8 mouse cellular contexts compared by ENCODE assay signal in the genomic region with DNA sequence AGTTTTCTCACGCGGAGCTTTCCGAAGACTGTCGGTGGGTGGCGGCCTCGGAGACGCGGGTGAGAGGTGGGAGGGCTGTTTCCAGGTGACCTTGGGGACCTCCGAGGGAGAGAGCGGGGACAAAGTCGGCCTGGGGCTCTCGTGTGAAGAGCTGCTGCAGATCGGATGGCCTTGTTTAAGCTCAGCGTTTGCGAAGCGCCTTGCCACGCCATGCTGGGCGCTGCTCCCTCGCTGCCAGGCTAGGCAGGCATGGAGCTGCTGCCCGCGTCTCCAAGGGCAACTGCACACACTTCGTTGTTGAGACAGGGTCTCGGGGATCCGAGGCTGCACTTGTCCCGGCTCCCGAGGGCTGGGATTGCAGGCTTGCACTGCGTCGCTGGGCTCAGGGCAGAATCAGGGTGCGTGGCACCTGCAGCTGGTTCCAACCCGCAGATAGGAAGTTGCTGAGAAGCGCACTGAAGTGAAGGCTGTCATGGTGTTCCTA. TPM values are rescaled to one million over a fixed set of nuclear protein-coding genes. Genes with fewer than 3 reads are reported as not detected.
DNase-seq lines count a peak whose midpoint lies in the region; ATAC-seq and TF ChIP-seq lines count a peak whose summit lies in the region.

Gene Mrpl47 (minus strand): TSS at position 434 of the 484 bp plus-strand sequence.

- ATAC-seq in forebrain, embryonic 11.5 days (replicated peaks; ENCODE audit: low FRiP score) = peak; percentile 67
- ATAC-seq in liver, embryonic 12.5 days = peak; percentile 46
- ATAC-seq in stomach, postnatal 0 days (ENCODE audit: low FRiP score, low TSS enrichment) = peak; percentile 49; the same call in 1 of the 2 replicates

- WGBS in kidney, adult 2 months = under 1% methylated on average over 31 of the region's 31 CpGs
- 1% methylated on average over 31 of the region's 31 CpGs for WGBS in forebrain, embryonic 11.5 days
- WGBS in hindbrain, embryonic 10.5 days = under 1% methylated on average over 31 of the region's 31 CpGs
- under 1% methylated on average over 31 of the region's 31 CpGs for WGBS in liver, embryonic 12.5 days (ENCODE audit: insufficient replicate concordance)
- 1% methylated on average over 31 of the region's 31 CpGs for WGBS in stomach, postnatal 0 days

- peak within 1 kb of the TSS; percentile 82 for H3K4me3 ChIP-seq in kidney, adult 2 months (ENCODE audit: insufficient read depth, low read depth, low read length)
- peak within 1 kb of the TSS; percentile 86 to 97 for H3K4me3 ChIP-seq in MEL (ENCODE audit: control insufficient read depth in 1 of 2, insufficient read depth in 1 of 2, low read depth in 2 of 2, low read length in 2 of 2)
- peak within 1 kb of the TSS; percentile 84 for H3K4me3 ChIP-seq in forebrain, embryonic 11.5 days (ENCODE audit: low read depth, low read length)
- peak within 1 kb of the TSS; percentile 76 for H3K4me3 ChIP-seq in hindbrain, embryonic 10.5 days
- H3K4me3 ChIP-seq in liver, embryonic 12.5 days = peak within 1 kb of the TSS; percentile 95
- peak within 1 kb of the TSS; percentile 89 for H3K4me3 ChIP-seq in stomach, postnatal 0 days (ENCODE audit: low read depth, low read length)

- H3K36me3 ChIP-seq in kidney, adult 2 months (ENCODE audit: control insufficient read depth, insufficient read depth, low read length) = no peaks in the 10 kb centered on the region
- H3K36me3 ChIP-seq in MEL (ENCODE audit: control insufficient read depth in 1 of 2, insufficient read depth in 2 of 2, low read length in 2 of 2) = peaks cover 9 to 16% of the 10 kb centered on the region in 2 experiments
- H3K36me3 ChIP-seq in forebrain, embryonic 11.5 days (ENCODE audit: control insufficient read depth, insufficient read depth, low read length) = no peaks in the 10 kb centered on the region
- H3K36me3 ChIP-seq in hindbrain, embryonic 10.5 days = peaks cover 41% of the 10 kb centered on the region
- H3K36me3 ChIP-seq in liver, embryonic 12.5 days = peaks cover 49% of the 10 kb centered on the region
- 0 out of 2 replicates have a peak, but pooled peaks cover 8% of the 10 kb centered on the region for H3K36me3 ChIP-seq in stomach, postnatal 0 days (ENCODE audit: control insufficient read depth, insufficient read depth, low read length)

- H3K9ac ChIP-seq in MEL (ENCODE audit: control insufficient read depth, low read depth, low read length, poor library complexity, severe bottlenecking) = peak within 1 kb of the TSS; percentile 90
- H3K9ac ChIP-seq in forebrain, embryonic 11.5 days (ENCODE audit: low read length) = peak within 1 kb of the TSS; percentile 88
- H3K9ac ChIP-seq in liver, embryonic 12.5 days = peak within 1 kb of the TSS; percentile 91
- peak within 1 kb of the TSS; percentile 77 for H3K9ac ChIP-seq in stomach, postnatal 0 days (ENCODE audit: low read length)

- H3K27ac ChIP-seq in kidney, adult 2 months (ENCODE audit: insufficient read depth, low read depth, low read length) = peak within 1 kb of the TSS; percentile 82
- H3K27ac ChIP-seq in MEL (ENCODE audit: control insufficient read depth, low read depth, low read length) = peak within 1 kb of the TSS; percentile 85
- H3K27ac ChIP-seq in forebrain, embryonic 11.5 days (ENCODE audit: low read depth, low read length) = 0 out of 2 replicates have a peak within 1 kb of the TSS, but pooled peaks have one; percentile 37
- peak within 1 kb of the TSS; percentile 88 for H3K27ac ChIP-seq in hindbrain, embryonic 10.5 days
- H3K27ac ChIP-seq in liver, embryonic 12.5 days = peak within 1 kb of the TSS; percentile 84
- peak within 1 kb of the TSS; percentile 83 for H3K27ac ChIP-seq in stomach, postnatal 0 days (replicated peaks)

- no peaks in the 10 kb centered on the region for H3K9me3 ChIP-seq in MEL (replicated peaks; ENCODE audit: insufficient read depth, low read length)
- no peaks in the 10 kb centered on the region for H3K9me3 ChIP-seq in forebrain, embryonic 11.5 days (ENCODE audit: control insufficient read depth, low read length)
- no peaks in the 10 kb centered on the region for H3K9me3 ChIP-seq in hindbrain, embryonic 10.5 days
- H3K9me3 ChIP-seq in liver, embryonic 12.5 days (replicated peaks) = no peaks in the 10 kb centered on the region
- H3K9me3 ChIP-seq in stomach, postnatal 0 days (ENCODE audit: control insufficient read depth, low read length) = no peaks in the 10 kb centered on the region

- DNase-seq in kidney, adult 2 months = no peak
- no peak for DNase-seq in kidney, postnatal 36 days
- DNase-seq in MEL (ENCODE audit: low read depth, low spot score) = peak; percentile 62
- DNase-seq in forebrain, embryonic 11.5 days (ENCODE audit: low spot score) = no peak
- no peak for DNase-seq in hindbrain, embryonic 10.5 days (ENCODE audit: low spot score)
- DNase-seq in stomach, postnatal 0 days (ENCODE audit: low spot score) = no peak
- DNase-seq in spleen, postnatal 36 days (ENCODE audit: low spot score in 2 of 2) = no peak

- no peak for TF ChIP-seq POLR2A in kidney, adult 2 months (IDR thresholded peaks at IDR 0.05; ENCODE audit: low read depth, low read length)
- TF ChIP-seq POLR2A in MEL (IDR thresholded peaks at IDR 0.05; ENCODE audit: control insufficient read depth in 1 of 2, insufficient read depth in 1 of 2, low read depth in 1 of 2, low read length in 2 of 2, poor library complexity in 1 of 2) = no peak; a peak in 1 of 4 replicates

- no peak for TF ChIP-seq RAD21 in MEL (IDR thresholded peaks at IDR 0.05; ENCODE audit: low read depth, low read length)

- no peaks in the 10 kb centered on the region for H3K27me3 ChIP-seq in kidney, adult 2 months (replicated peaks; ENCODE audit: control insufficient read depth, insufficient read depth, low read length)
- no peaks in the 10 kb centered on the region for H3K27me3 ChIP-seq in MEL (ENCODE audit: control insufficient read depth in 1 of 2, insufficient read depth in 2 of 2, low read length in 2 of 2)
- H3K27me3 ChIP-seq in forebrain, embryonic 11.5 days (ENCODE audit: control insufficient read depth, insufficient read depth, low read length) = no peaks in the 10 kb centered on the region
- no peaks in the 10 kb centered on the region for H3K27me3 ChIP-seq in hindbrain, embryonic 10.5 days (ENCODE audit: insufficient read depth, poor library complexity, severe bottlenecking)
- no peaks in the 10 kb centered on the region for H3K27me3 ChIP-seq in liver, embryonic 12.5 days (replicated peaks)
- H3K27me3 ChIP-seq in stomach, postnatal 0 days (ENCODE audit: control insufficient read depth, insufficient read depth, low read length) = no peaks in the 10 kb centered on the region

- TF ChIP-seq CTCF in kidney, adult 2 months (conservative IDR thresholded peaks at IDR 0.05; ENCODE audit: insufficient read depth, insufficient read length, low read depth, low read length) = no peak
- no peak for TF ChIP-seq CTCF in MEL (IDR thresholded peaks at IDR 0.05 in 2 of 3, conservative IDR thresholded peaks at IDR 0.05 in 1 of 3; ENCODE audit: control insufficient read depth in 1 of 3, insufficient read depth in 1 of 3, low read depth in 2 of 3, low read length in 3 of 3, poor library complexity in 1 of 3, severe bottlenecking in 1 of 3)
- no peak; the same call in 1 of the 2 replicates for TF ChIP-seq CTCF in stomach, postnatal 0 days (IDR thresholded peaks at IDR 0.05; ENCODE audit: low read depth)

- TF ChIP-seq EP300 in MEL (IDR thresholded peaks at IDR 0.05; ENCODE audit: low read depth in 1 of 2, low read length in 2 of 2) = no peak
- no peak for TF ChIP-seq EP300 in stomach, postnatal 0 days (optimal IDR thresholded peaks at IDR 0.05)

- peaks cover 44% of the 10 kb centered on the region for H3K79me2 ChIP-seq in MEL (ENCODE audit: control insufficient read depth, insufficient read depth, low read length, poor library complexity)

- peak within 1 kb of the TSS; percentile 68 for H3K4me2 ChIP-seq in forebrain, embryonic 11.5 days (ENCODE audit: low read depth, low read length, severe bottlenecking)
- peak within 1 kb of the TSS; percentile 84 for H3K4me2 ChIP-seq in liver, embryonic 12.5 days
- H3K4me2 ChIP-seq in stomach, postnatal 0 days (replicated peaks; ENCODE audit: low read depth) = peak within 1 kb of the TSS; percentile 95

- peaks cover 6% of the 10 kb centered on the region for H3K4me1 ChIP-seq in kidney, adult 2 months (ENCODE audit: control insufficient read depth, insufficient read depth, low read length)
- H3K4me1 ChIP-seq in MEL (ENCODE audit: control insufficient read depth in 1 of 2, insufficient read depth in 2 of 2, low read length in 2 of 2) = peaks cover 4 to 9% of the 10 kb centered on the region in 2 experiments; a peak in 2 of 4 replicates
- H3K4me1 ChIP-seq in forebrain, embryonic 11.5 days (replicated peaks; ENCODE audit: control insufficient read depth, insufficient read depth, low read length) = peaks cover 3% of the 10 kb centered on the region; the same call in 1 of the 2 replicates
- H3K4me1 ChIP-seq in hindbrain, embryonic 10.5 days (replicated peaks) = peaks cover 23% of the 10 kb centered on the region
- peaks cover 42% of the 10 kb centered on the region for H3K4me1 ChIP-seq in liver, embryonic 12.5 days
- H3K4me1 ChIP-seq in stomach, postnatal 0 days (replicated peaks; ENCODE audit: control insufficient read depth, insufficient read depth) = no peaks in the 10 kb centered on the region

TF ChIP-seq in MEL, 35 proteins besides CTCF, POLR2A, EP300 and RAD21 (continues in another document):
- TF ChIP-seq POLR2AphosphoS5 (IDR thresholded peaks at IDR 0.05; ENCODE audit: borderline replicate concordance, low read depth, low read length) = no peak
- TF ChIP-seq USF2 (IDR thresholded peaks at IDR 0.05; ENCODE audit: borderline replicate concordance in 1 of 2, insufficient read depth in 1 of 2, low read depth in 1 of 2, low read length in 2 of 2) = no peak
- TF ChIP-seq MXI1 (IDR thresholded peaks at IDR 0.05; ENCODE audit: low read depth, low read length) = no peak
- no peak for TF ChIP-seq MEF2A (IDR thresholded peaks at IDR 0.05; ENCODE audit: extremely low read depth, insufficient replicate concordance, low read depth, low read length, poor library complexity, severe bottlenecking)
- TF ChIP-seq TCF12 (IDR thresholded peaks at IDR 0.05; ENCODE audit: low read depth, low read length) = no peak
- TF ChIP-seq SIN3A (IDR thresholded peaks at IDR 0.05; ENCODE audit: low read length) = no peak
- TF ChIP-seq BHLHE40 (IDR thresholded peaks at IDR 0.05; ENCODE audit: borderline replicate concordance, low read depth, low read length) = no peak
- TF ChIP-seq NELFE (IDR thresholded peaks at IDR 0.05; ENCODE audit: low read depth, low read length) = no peak

RNA-seq across cellular contexts. Expression of gene Mrpl47, which starts in this region (rescaled TPM):
- polyA plus RNA-seq in kidney, adult 2 months (2012; rRNA removed) = 3.7 and 4.4 TPM in 2 replicates
- 61.5 and 70.3 TPM in 2 replicates for total RNA-seq in MEL (2012; rRNA removed)
- polyA plus RNA-seq in MEL (2012; ENCODE audit: insufficient read depth in 1 of 2, insufficient read length in 2 of 2, low read depth in 1 of 2, low replicate concordance in 2 of 2, missing spikeins in 1 of 2) = 10 to 100 TPM in 1 of 2 experiments, not detected in 1; 73.1 TPM
- polyA plus RNA-seq in forebrain, embryonic 11.5 days (2014; fragmentation: Nextera tagmentation; extraction: Ambion mirVana) = 40.4 and 43.7 TPM in 2 replicates
- 34.5 and 37.8 TPM in 2 replicates for polyA plus RNA-seq in hindbrain, embryonic 10.5 days (2016; fragmentation: Nextera tagmentation; extraction: Ambion mirVana)
- 29.6 and 30.1 TPM in 2 replicates for polyA plus RNA-seq in liver, embryonic 12.5 days (2016; fragmentation: Nextera tagmentation; extraction: Ambion mirVana)
- polyA plus RNA-seq in stomach, postnatal 0 days (2015; fragmentation: Nextera tagmentation; extraction: Ambion mirVana) = 22.3 and 23.7 TPM in 2 replicates

Comparison
In these comparisons a context has a peak if more than half of its experiments do, and no peak if none do; other contexts are left out.
1. H3K27ac ChIP-seq: peak in every context shown above with its lines; median percentile 88 in hindbrain, embryonic 10.5 days; 85 in MEL; 84 in liver, embryonic 12.5 days; 83 in stomach, postnatal 0 days; 82 in kidney, adult 2 months; 37 in forebrain, embryonic 11.5 days.